Mouse (Mus musculus): ENCODE data around the gene 2200002D01Rik. TPM values are rescaled to one million over a fixed set of nuclear protein-coding genes. Genes with fewer than 3 reads are reported as not detected.
"Not testable (repeated sequence)": the region's sequence is repeated elsewhere in the genome, so short reads cannot be mapped to it uniquely, and the experiment has no call there.

The 2200002D01Rik gene
- polyA plus RNA-seq, 1 experiment: 72.9 TPM

- TF ChIP-seq MYOG (IDR thresholded peaks at IDR 0.05; ENCODE audit: control insufficient read depth, extremely low read depth, insufficient read length) (no peak), FOSL1 (IDR thresholded peaks at IDR 0.05; ENCODE audit: insufficient read depth, low read length, poor library complexity, severe bottlenecking) (no peak), MAX (IDR thresholded peaks at IDR 0.05) (no peak), MYOD1 (IDR thresholded peaks at IDR 0.05; ENCODE audit: control insufficient read depth, insufficient read length, low read depth) (no peak), CTCF (IDR thresholded peaks at IDR 0.05; ENCODE audit: control insufficient read depth, insufficient read depth, insufficient read length) (no peak), CEBPB (IDR thresholded peaks at IDR 0.05; ENCODE audit: low read depth) (no peak), USF1 (IDR thresholded peaks at IDR 0.05; ENCODE audit: low read depth) (no peak)
- Histone ChIP-seq H3K4me3 (ENCODE audit: insufficient read depth, poor library complexity, severe bottlenecking) (no peak overlapping the region), H3ac (ENCODE audit: control insufficient read depth, insufficient read length, low read depth) (peak overlapping the region; percentile 21), H3K27me3 (ENCODE audit: control insufficient read depth, insufficient read depth, insufficient read length) (no peaks in the 10 kb centered on the region), H3K79me3 (ENCODE audit: low read depth) (no peaks in the 10 kb centered on the region), H3K36me3 (ENCODE audit: control insufficient read depth, insufficient read depth) (peaks cover 6% of the 10 kb centered on the region), H3K79me2 (ENCODE audit: control insufficient read depth, insufficient read depth) (peaks cover 12% of the 10 kb centered on the region)
Observed at GRCm38 (mm10) chr7:29246619-29247313, 1.5 kb downstream of the 2200002D01Rik start.

- TF ChIP-seq FOSL1 (IDR thresholded peaks at IDR 0.05; ENCODE audit: insufficient read depth, low read length, poor library complexity, severe bottlenecking) (no peak), USF1 (IDR thresholded peaks at IDR 0.05; ENCODE audit: low read depth) (no peak), MAX (IDR thresholded peaks at IDR 0.05) (no peak), CTCF (IDR thresholded peaks at IDR 0.05; ENCODE audit: control insufficient read depth, insufficient read depth, insufficient read length) (no peak), CEBPB (IDR thresholded peaks at IDR 0.05; ENCODE audit: low read depth) (no peak), MYOG (IDR thresholded peaks at IDR 0.05; ENCODE audit: control insufficient read depth, extremely low read depth, insufficient read length) (no peak), MYOD1 (IDR thresholded peaks at IDR 0.05; ENCODE audit: control insufficient read depth, insufficient read length, low read depth) (no peak)
- no peak overlapping the region for H3K4me3 ChIP-seq (ENCODE audit: insufficient read depth, poor library complexity, severe bottlenecking)
- peaks cover 12% of the 10 kb centered on the region for H3K79me2 ChIP-seq (ENCODE audit: control insufficient read depth, insufficient read depth)
- H3ac ChIP-seq (ENCODE audit: control insufficient read depth, insufficient read length, low read depth): no peak overlapping the region
- H3K36me3 ChIP-seq (ENCODE audit: control insufficient read depth, insufficient read depth): peaks cover 6% of the 10 kb centered on the region
- H3K79me3 ChIP-seq (ENCODE audit: low read depth): no peaks in the 10 kb centered on the region
- no peaks in the 10 kb centered on the region for H3K27me3 ChIP-seq (ENCODE audit: control insufficient read depth, insufficient read depth, insufficient read length)
Observed at GRCm38 (mm10) chr7:29246015-29246414, 2.3 kb downstream of the 2200002D01Rik start.

- H3K27me3 ChIP-seq (ENCODE audit: control insufficient read depth, insufficient read depth, insufficient read length): no peaks in the 10 kb centered on the region
- H3K79me2 ChIP-seq (ENCODE audit: control insufficient read depth, insufficient read depth): peaks cover 12% of the 10 kb centered on the region
- no peak overlapping the region for H3ac ChIP-seq (ENCODE audit: control insufficient read depth, insufficient read length, low read depth)
- TF ChIP-seq FOSL1 (IDR thresholded peaks at IDR 0.05; ENCODE audit: insufficient read depth, low read length, poor library complexity, severe bottlenecking): no peak
- TF ChIP-seq MYOG (IDR thresholded peaks at IDR 0.05; ENCODE audit: control insufficient read depth, extremely low read depth, insufficient read length): no peak
- TF ChIP-seq CTCF (IDR thresholded peaks at IDR 0.05; ENCODE audit: control insufficient read depth, insufficient read depth, insufficient read length): peak; percentile 18
- H3K79me3 ChIP-seq (ENCODE audit: low read depth): no peaks in the 10 kb centered on the region
- H3K4me3 ChIP-seq (ENCODE audit: insufficient read depth, poor library complexity, severe bottlenecking): no peak overlapping the region
- peaks cover 6% of the 10 kb centered on the region for H3K36me3 ChIP-seq (ENCODE audit: control insufficient read depth, insufficient read depth)
Observed at GRCm38 (mm10) chr7:29244732-29245416, 3.4 kb downstream of the 2200002D01Rik start.

GRCm38 (mm10) chr7:29238019-29238967 lies 10.0 kb downstream of the 2200002D01Rik start, which contains the start of gene Yif1b:
Gene Yif1b, plus strand, starts transcription at chr7:29238329.
- H3K36me3 ChIP-seq (ENCODE audit: control insufficient read depth, insufficient read depth): no peaks in the 10 kb centered on the region
- no peaks in the 10 kb centered on the region for H3K27me3 ChIP-seq (ENCODE audit: control insufficient read depth, insufficient read depth, insufficient read length)
- TF ChIP-seq MAX (IDR thresholded peaks at IDR 0.05) (no peak), MYOD1 (IDR thresholded peaks at IDR 0.05; ENCODE audit: control insufficient read depth, insufficient read length, low read depth) (no peak), CTCF (IDR thresholded peaks at IDR 0.05; ENCODE audit: control insufficient read depth, insufficient read depth, insufficient read length) (no peak), FOSL1 (IDR thresholded peaks at IDR 0.05; ENCODE audit: insufficient read depth, low read length, poor library complexity, severe bottlenecking) (no peak), USF1 (IDR thresholded peaks at IDR 0.05; ENCODE audit: low read depth) (no peak), CEBPB (IDR thresholded peaks at IDR 0.05; ENCODE audit: low read depth) (no peak), MYOG (IDR thresholded peaks at IDR 0.05; ENCODE audit: control insufficient read depth, extremely low read depth, insufficient read length) (no peak)
- peaks cover 12% of the 10 kb centered on the region for H3K79me2 ChIP-seq (ENCODE audit: control insufficient read depth, insufficient read depth)
- peaks cover 4% of the 10 kb centered on the region for H3K79me3 ChIP-seq (ENCODE audit: low read depth)
- H3K4me3 ChIP-seq (ENCODE audit: insufficient read depth, poor library complexity, severe bottlenecking): peak within 1 kb of the TSS; percentile 45
- H3ac ChIP-seq (ENCODE audit: control insufficient read depth, insufficient read length, low read depth): peak within 1 kb of the TSS; percentile 72

GRCm38 (mm10) chr7:29237596-29237995 lies 10.7 kb downstream of the 2200002D01Rik start:
- peaks cover 12% of the 10 kb centered on the region for H3K79me2 ChIP-seq (ENCODE audit: control insufficient read depth, insufficient read depth)
- H3K27me3 ChIP-seq (ENCODE audit: control insufficient read depth, insufficient read depth, insufficient read length); H3K79me3 ChIP-seq (ENCODE audit: low read depth); H3ac ChIP-seq (ENCODE audit: control insufficient read depth, insufficient read length, low read depth); H3K36me3 ChIP-seq (ENCODE audit: control insufficient read depth, insufficient read depth): not testable (repeated sequence)
- H3K4me3 ChIP-seq (ENCODE audit: insufficient read depth, poor library complexity, severe bottlenecking): peak overlapping the region; percentile 11
